Mouse (Mus musculus) C2C12 (cell line): ENCODE measurements around the gene Pigt.

ENCODE experiments used
- CTCF ChIP-seq: IDR thresholded peaks from one replicate; pipeline ENCODE4 v1.5.1; 2011; ENCODE audit not compliant: control insufficient read depth, insufficient read depth, insufficient read length
- MAX ChIP-seq: IDR thresholded peaks from one replicate; pipeline ENCODE4 v1.6.1; 2011; ENCODE audit warnings: mild to moderate bottlenecking, control low read depth
- MYOG ChIP-seq: IDR thresholded peaks from one replicate; pipeline ENCODE4 v1.6.1; 2011; ENCODE audit not compliant: control insufficient read depth, insufficient read length; ENCODE audit errors: extremely low read depth

- TF ChIP-seq CTCF = no peak
- TF ChIP-seq MAX = no peak
- no peak for TF ChIP-seq MYOG
Observed at GRCm38 (mm10) chr2:164457942-164458341, 39.4 kb upstream of the Pigt start.
